Mouse (Mus musculus) CD4-positive, CD25-positive, alpha-beta regulatory T cell, adult 2 months (primary cell): ENCODE data around the gene Sema6d.

Source experiments
- DNase-seq: peaks from one replicate; pipeline ENCODE4 v3.0.0-alpha.2; 2012; ENCODE audit warnings: low read depth, low spot score

Sema6d gene

DNA sequence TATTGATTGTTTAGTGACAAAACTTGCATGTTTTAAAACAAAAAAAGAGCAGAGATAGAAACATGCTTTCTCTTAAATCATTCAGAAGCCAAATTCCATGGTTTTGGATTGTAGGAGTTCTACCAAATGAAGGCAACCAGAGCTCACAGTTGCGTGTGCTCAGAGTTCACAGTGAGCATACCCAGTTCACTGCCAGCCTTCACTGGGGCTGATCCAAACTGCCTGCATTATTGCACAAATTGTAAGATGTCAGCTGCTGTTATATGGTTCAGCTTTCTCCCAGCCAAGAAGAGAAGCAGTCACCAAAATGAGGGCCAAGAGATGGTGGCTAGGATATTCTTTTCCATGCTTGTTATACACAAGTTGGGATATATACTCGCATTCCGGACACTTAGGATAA, 443.1 kb downstream of the Sema6d start:
- DNase-seq, result no peak

GRCm38 (mm10) chr2:124533602-124534001, 443.8 kb downstream of the Sema6d start:
- no peak for DNase-seq

DNA sequence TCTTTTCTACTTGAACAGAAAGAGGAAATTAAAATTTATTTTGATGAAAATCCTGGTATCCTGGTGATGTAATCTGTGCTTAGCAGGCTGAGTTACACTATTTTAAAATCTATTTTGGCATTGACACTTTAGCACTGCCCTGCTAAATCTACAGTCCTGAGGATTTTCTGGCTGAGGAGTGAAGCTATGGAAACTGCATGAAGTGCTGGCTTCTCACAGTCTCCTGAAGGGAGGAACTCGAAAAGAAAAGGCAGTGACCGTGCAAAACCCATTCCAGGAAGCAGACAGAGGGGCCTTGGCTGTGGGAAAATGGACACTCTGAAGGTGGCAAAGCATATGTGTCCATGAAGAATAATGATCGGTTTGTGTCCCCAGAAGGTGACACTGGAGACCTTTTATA, 460.5 kb downstream of the Sema6d start:
- no peak for DNase-seq

GRCm38 (mm10) chr2:124554751-124555415, 465.1 kb downstream of the Sema6d start:
- DNase-seq, result no peak

DNA sequence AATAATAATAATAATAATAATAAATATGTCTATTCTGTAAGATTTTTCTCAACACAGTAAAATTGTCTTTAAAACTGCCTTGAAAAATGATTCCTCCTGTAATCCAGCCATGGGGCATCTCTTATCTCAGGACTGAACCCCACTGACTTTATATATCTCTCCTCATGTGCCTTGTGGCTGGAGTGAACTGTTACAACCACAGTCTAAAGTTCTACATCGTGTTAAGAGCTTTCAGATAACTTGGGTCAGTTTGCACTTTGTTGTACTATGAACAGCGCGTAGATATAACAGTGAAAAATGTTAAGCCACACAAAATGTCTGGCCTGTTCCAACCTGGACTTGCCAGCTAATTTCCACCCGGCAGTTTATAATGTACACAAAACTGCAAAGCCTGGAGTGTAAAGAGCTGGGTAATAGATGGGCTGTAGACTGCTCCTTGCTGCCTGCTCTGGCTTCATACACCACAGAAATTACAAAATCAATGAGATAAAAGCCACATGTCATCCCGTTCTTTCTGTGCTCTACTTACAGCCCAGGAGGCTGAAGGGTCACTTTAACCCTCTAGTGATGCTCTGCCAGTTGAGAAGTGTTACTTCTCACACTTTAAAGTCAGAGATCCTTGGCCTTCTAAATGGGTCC, 467.2 kb downstream of the Sema6d start:
- no peak for DNase-seq

- DNase-seq, result no peak
These were observed 468.3 kb downstream of the Sema6d start for GRCm38 (mm10) chr2:124558021-124558420.

GRCm38 (mm10) chr2:124561668-124562067, 471.9 kb downstream of the Sema6d start:
- no peak for DNase-seq

DNA sequence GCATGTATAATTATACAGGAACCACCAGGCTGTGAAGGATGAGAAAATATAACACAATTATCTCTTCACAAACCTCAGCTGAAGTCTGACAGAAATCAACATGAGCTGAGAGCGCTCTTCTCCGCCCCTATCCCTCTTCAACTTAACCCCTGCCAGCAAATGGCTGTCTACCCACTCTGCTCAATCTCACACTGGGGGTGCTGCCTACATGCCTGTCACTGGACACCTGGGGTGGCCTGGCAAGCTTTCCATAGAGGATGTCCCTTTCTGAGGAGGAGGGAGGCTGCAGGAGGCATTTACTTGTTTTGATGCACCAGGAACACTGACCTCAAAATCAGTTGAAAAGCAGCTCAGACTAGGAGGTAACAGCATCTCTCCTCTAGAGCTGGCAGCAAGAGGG, 472.3 kb downstream of the Sema6d start:
- DNase-seq, result no peak

DNA sequence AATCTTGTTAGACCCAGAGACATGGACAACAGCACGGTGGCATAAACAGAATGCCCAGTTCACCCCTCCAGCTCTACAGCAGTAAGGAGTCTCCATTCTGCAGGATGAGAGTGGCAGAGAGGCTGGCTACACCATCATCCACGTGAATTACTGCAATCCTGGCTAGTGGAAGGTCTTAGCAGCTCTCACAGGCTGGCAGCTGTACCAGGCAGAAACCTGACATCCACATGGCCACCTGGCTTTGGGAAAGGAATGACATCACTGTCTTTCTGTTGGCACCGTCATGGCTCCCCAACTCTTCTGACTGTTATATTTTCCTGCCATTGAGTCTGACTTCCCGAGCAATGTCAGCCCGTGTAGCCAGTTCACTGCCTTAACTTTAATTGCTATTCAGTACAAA, 474.0 kb downstream of the Sema6d start:
- no peak for DNase-seq

GRCm38 (mm10) chr2:124573734-124574133, 484.0 kb downstream of the Sema6d start:
- no peak for DNase-seq

DNA sequence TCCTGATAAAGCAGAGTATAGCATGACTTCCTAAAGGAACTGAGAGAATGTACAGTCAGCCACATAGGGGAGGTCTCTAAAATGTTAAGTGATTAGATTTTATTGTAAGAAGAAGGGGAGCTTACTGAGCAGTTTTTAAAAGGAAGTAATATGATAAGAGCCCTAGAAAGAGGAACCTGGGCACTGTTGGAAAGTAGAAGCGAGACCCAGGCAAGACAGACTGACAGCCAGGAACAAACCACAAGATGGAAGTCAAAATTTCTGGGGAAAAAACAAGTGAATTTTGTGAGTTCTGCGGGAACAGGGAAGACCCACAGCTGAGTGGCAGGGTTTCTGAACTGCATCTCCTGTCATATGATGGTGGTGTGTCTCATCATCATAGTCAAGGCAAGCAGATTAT, 486.3 kb downstream of the Sema6d start:
- DNase-seq, result no peak

DNA sequence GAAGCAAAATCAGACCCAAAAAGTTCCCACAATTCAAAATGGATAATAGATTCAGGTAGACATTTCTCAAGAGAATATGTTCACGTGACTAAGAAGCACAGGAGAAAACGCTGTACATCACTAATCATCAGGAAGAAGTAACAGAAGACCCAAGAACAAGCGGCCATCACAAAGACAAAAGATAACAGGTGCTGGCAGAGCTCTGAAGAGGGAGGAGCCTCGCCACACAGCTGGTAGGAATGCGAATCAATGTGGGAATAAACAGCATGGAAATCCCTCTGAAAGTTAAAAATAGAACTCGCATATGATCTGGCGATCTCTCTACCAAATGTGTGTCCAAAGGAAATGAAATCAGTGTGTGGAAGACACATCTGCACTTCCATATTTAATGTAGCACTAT, 493.8 kb downstream of the Sema6d start:
- DNase-seq, result no peak

DNA sequence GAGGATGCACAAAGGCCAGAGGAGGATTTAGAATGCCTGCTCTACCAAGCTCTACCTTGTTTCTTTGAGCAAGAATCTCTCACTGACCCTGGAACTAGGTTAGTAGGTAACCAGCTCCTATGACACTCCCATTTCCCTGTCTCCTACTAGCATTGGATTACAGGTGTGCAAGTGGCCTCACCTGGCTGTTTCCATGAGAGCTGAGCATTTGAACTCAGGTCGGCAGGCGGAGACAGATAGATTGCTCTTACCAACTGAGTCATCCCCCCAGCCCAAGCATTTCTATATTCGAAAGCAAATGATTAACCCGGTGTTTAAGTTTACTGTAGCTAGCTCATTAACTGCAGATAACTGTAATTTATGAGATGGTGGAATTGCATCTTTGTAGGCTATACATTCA, 503.0 kb downstream of the Sema6d start:
- no peak for DNase-seq

DNA sequence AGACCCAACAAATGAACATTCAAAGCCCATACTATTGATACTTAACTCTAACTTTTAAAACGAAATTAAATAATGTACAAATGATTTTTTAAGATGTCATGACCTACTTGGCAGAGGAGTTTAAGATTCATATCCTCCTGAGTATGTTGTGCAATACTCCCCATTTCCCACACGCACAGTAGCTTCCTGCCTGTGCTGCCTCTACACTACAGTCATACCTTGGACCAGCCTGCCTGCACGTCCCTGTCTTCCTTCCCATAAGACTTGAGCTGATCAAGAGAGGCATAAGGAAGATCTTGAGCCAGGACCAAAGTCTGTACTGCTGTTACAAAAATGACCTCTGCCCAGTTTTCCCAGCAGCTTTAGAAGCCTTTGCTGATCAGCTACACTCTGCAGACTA, 509.2 kb downstream of the Sema6d start:
- DNase-seq, result no peak

DNA sequence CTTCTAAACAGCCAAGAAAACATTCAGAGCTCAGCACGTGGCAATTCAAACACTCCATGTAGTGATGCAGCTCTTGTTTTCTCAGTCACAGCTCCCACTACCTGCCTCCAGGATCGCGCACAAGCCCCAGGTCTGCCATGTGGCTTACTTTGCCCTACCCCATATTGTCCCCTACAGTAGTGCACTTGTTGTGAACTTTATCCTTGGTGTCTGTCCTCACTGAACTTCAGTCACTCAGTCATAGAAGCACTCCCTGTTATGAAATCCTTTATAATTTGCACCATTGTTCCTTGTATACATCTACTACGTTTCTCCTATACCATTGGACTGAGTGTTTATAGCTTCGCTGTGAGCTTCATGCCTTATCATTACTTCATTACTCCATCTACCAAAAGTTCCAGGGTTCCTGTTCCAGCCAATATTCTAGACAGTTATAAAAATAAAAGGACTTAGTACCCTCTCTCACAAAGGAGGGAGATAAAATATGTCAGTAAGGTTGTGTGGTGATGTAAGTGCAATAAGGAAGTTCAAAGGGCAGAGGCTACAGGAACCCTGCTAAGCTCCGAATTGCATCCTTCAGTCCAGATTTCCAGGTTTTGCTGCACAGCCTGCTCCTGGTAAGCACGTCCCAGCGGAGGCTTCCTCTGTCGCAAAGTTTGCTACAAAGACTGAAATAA, 512.1 kb downstream of the Sema6d start:
- DNase-seq, result no peak

GRCm38 (mm10) chr2:124602379-124602913, 512.7 kb downstream of the Sema6d start:
- DNase-seq, result no peak

- DNase-seq, result peak; percentile 13
These were observed 515.6 kb downstream of the Sema6d start for GRCm38 (mm10) chr2:124605341-124605740.

DNA sequence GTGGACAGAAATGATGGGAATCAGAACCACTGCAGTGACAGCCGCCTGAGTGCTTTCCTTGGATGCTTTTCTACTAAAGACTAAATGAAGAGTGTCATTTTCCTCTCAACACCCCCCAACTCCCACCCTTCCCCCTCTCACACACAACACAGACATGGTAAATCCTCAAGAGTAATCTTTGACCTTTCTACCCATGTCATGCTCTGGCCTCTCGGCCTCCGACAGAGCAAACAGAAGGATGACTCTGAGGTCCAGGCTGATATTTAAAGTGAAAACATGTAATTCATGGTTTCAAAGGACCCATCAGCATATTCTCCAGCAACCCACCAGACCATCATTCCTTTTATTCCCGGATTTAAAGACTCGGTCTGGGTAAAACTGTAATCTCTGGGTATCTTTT, 518.2 kb downstream of the Sema6d start:
- no peak for DNase-seq

DNA sequence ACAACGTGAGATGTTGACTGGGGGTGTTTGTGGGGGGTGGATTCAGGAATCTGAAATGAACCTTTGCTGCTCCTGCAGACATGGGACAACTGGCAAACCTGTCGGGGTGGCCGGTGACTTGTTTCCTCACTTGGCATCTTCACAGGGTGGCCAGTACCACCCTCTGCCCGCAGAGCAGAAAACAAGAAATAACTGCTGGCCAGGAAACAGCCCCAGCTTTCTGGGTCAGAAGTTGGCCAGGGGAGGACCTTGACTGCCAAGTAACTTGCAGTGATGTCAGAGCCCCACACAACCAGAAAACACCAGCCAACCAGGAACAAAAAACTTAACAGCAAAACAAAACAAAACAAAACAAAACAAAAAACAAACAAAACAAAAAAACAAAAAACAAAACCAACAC, 518.8 kb downstream of the Sema6d start:
- DNase-seq, result no peak

DNA sequence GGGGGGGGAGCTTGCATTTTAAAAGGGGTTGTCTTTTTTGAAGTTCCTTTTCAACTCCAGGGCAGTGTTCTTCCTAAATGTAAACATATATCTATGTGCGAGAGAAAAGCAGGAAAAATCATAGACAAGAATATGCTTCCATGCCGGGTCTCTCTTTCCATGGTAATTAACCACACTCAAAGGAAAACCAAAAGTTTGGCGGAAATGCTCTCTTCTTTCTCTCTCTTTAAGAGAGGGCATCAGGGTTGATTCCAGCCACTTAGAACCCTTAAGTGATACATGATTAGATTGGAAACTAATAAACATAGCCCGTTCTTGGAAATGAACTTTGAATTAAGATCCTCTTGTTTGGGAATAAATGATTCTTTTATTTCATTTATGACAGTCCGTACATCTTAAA, 519.2 kb downstream of the Sema6d start:
- no peak for DNase-seq

- peak; percentile 34 for DNase-seq
These were observed 520.2 kb downstream of the Sema6d start for GRCm38 (mm10) chr2:124609711-124610585.

DNA sequence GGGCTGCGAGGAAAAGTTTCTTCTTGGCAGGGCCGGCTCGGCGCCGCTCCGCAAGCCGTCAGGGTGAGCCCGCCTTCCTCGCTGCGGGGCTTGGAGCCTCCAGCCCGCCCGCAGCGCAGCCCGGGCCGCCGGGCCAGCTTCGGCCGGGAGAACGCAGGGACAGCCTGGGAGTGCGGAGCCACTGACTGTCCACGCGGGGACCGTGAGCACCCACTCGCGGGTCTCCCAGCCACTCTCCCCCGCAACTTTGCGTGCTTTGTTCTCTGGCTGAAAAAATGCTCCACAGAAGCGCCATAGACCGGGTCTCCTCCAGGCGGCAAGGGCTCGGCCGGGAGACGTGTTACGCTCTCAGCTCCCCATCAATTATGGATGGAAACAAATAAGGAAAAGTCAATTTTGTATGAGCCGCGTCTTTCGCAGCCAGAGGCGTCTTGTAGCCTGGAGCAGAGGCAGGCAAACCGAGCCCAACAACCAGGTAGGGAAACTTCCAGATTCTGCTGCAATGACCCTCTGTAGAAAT, 520.9 kb downstream of the Sema6d start:
- no peak for DNase-seq
